Mouse (Mus musculus) adrenal gland (tissue): Measurements from ENCODE around the gene Hist2h2ac.
"Not testable (repeated sequence)": the region's sequence is repeated elsewhere in the genome, so short reads cannot be mapped to it uniquely, and the experiment has no call there.

ENCODE experiments used
- intact Hi-C: fragments of 180-260 bp; cut with DNase I; formaldehyde crosslinking; loops from one replicate; pipeline ENCODE4 v1.15.1; 2025
- microRNA-seq, 2 experiments: library from miRNA; unstranded; fragments of <30 nt; microRNA quantifications; one replicate each; pipeline ENCODE4; 2019

The Hist2h2ac gene

GRCm38 (mm10) chr3:96194966-96195365 is 25.7 kb downstream of the Hist2h2ac start:
- intact Hi-C loops, result no loop called here

DNA sequence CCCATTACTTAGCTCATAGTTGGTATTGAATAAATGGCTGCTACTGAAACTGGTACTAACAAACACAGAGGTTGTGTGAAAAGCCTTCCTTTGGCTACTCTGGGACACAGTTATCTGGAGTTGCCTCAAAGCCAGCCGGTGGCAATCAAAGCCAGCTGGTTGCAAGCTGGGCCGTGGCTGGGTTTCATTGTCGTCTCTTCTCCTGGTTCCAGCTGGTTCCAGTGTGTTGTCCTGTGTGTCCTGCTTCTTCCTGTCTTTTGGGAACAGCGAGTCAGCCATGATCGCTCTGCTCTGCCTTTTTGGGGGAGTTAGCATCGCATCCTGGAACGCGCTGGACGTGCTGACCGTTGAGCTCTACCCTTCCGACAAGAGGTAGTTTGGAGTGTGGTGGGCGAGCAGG is 27.7 kb downstream of the Hist2h2ac start:
- intact Hi-C loops, result no loop called here

- intact Hi-C loops, result no loop called here
Observed at GRCm38 (mm10) chr3:96182382-96182776, 38.3 kb downstream of the Hist2h2ac start.

- intact Hi-C loops, result no loop called here
Observed at GRCm38 (mm10) chr3:96181510-96182381, 38.9 kb downstream of the Hist2h2ac start.

GRCm38 (mm10) chr3:96180727-96181477 is 39.8 kb downstream of the Hist2h2ac start, which contains the start of gene Sv2a:
Gene Sv2a (plus strand): TSS chr3:96181151.
- intact Hi-C loops, result no loop called here

DNA sequence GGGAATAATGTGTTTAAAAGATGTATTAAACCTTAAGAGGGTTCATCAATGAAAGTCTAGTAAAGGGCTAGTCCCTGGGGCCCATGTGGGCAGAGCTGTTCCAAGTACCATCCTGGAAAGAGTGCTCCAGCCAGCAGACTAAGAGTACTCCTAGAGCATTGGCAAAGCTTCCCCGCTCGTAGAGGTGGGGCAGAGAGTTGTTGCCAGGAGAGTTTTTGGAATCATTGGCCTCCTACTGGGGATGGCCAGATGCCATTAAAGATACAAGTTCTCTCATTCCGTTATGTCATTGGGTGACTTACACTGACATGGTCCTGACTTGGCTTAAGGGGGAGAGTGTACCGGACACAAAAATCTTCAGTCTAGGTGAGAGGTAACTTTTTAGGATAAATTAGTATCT is 41.1 kb downstream of the Hist2h2ac start:
- intact Hi-C loops, result no loop called here

GRCm38 (mm10) chr3:96178902-96179301 is 41.8 kb downstream of the Hist2h2ac start:
- intact Hi-C loops, result no loop called here

DNA sequence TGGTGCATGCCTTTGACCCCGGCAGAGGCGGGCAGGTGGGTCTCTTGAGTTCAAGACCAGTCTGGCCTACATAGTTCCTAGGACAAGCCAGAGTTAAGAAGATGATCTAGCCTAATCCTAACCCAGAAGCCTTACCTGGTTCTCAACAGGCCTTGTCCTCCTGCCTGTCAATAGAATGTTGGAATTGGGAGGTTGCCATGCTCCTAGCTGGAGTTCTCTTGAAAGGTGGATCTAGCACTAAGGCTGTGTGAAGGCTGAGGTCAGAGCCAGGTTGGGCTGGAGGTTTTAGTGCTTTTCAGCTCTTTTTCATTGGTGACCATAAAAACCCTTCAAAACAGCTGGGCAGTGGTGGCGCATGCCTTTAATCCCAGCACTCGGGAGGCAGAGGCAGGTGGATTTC is 42.3 kb downstream of the Hist2h2ac start:
- intact Hi-C loops, result no loop called here

DNA sequence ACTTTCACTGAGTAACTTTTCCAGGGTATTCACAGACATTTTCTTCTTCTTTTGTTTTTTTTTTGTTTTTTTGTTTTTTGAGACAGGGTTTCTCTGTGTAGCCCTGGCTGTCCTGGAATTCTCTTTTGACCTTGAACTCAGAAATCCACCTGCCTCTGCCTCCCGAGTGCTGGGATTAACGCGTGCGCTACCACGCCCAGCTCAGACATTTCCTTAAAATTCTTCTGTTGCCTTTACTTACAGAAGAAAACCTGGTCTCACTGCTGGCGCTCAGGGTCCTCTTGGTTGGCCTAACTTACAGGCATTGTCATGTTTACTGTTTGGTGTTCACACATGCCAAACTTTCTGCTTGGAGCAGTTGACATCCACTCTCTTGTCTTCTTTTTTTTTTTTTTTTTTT is 45.4 kb downstream of the Hist2h2ac start:
- intact Hi-C loops, result no loop called here

DNA sequence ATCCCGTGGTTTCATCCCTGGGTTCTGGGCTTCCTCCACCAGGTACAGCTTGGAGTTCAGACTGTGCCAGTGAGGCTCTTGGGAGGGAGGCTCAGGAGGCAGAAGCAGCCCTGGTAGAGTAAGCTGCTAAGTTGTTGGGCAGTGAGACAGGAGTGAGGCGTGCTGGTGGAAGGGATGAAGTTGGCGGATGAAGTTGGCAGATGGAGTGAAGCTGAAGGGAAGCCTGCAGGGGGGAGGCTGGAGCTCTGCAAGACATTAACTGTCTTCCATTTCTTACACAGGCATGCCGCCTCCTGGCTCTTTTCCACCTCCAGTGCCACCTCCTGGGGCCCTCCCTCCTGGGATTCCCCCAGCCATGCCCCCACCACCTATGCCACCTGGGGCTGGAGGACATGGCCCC is 46.6 kb downstream of the Hist2h2ac start:
- intact Hi-C loops, result not testable (repeated sequence)

GRCm38 (mm10) chr3:96173185-96173584 is 47.5 kb downstream of the Hist2h2ac start:
- intact Hi-C loops, result no loop called here

DNA sequence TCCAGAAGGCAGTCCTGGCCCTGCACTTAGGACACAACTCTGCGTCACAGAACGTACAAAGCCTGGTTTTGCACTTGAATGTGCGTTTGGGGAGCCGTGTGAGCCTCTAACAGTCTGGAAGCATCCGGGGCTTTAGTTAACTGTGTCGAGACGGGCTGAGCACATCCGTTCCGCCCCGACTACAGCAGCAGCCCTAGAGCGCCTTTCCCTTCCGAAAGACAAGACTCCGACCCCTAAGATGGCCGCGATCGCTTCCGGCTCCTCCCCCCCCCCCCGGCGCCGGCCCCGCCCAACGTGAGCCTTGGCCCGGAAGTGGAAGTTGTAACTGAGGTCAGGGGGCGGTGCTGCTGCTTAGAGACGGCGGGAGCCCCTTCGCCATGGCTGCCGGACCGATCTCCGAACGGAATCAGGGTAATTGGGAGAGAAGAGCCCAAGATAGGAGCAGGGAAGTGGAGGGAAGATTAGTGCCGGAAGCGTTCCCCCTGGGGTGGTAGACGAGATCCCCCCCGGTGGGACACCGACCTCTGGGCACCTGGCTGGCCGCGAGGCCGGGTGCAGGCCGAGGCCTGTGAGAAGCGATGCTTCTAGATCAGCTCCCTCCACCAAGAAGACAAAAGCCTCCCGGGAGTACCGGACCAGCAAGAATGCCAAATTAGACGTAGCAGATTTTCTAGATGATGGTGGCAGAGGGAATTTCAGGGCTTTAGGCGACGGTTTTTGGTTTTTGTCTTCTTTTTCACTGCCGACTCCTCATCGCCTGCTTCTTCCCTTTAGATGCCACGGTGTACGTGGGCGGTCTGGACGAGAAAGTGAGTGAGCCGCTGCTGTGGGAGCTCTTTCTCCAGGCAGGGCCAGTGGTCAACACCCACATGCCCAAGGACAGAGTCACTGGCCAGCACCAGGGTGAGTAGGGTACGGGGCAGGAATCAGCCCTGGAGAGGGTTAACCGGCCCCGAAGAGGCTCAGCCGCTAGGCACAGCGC is 48.2 kb downstream of the Hist2h2ac start, which contains the start of gene Sf3b4:
Sf3b4 (plus strand) TSS at position 136 of the 982 bp plus-strand sequence.
- intact Hi-C loops, result no loop called here

DNA sequence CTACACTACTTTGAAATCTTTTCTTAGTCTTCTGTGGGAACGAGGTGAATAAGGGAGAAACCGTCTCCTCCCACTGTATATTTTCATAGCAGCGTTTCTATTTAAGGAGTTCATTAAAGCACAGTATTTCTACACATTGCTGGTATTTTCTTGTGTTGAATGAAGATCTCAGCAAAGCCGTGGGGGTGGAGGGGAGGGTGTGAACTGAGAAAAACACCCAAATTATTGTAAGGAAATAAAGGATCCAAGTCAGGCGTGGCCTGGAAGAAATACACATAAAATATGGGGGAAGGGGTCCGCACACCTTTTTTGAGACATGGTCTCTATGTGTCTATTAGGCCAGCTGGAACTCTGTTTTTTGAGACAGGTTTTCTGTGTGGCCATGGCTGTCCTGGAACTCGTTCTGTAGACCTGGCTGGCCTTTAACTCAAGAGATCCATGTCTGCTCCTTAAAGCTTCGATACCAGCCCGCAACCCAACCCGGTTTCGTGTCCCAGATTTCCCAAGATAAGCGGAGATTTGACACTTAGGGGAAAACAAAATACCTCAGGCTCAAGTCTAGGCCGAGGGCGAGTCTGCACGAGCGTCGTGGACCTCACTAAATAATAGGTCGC is 49.0 kb downstream of the Hist2h2ac start:
- intact Hi-C loops, result no loop called here

GRCm38 (mm10) chr3:96170976-96171545 is 49.6 kb downstream of the Hist2h2ac start:
- intact Hi-C loops, result no loop called here

Small RNAs within 50 kb of the gene (microRNA-seq; reads per million reads assigned to microRNA genes)
- 0 to 0.12 reads per million in 2 experiments for gene Gm44492
- gene Gm47311, result 0 reads per million in 2 experiments
- gene Gm47313, result 0 reads per million in 2 experiments
